Mouse (Mus musculus): ENCODE measurements around the gene Limch1. TPM values are rescaled to one million over a fixed set of nuclear protein-coding genes. Genes with fewer than 3 reads are reported as not detected.

The Limch1 gene
- total RNA-seq, 2 experiments from 2014 or later = 127 to 140 TPM

DNA sequence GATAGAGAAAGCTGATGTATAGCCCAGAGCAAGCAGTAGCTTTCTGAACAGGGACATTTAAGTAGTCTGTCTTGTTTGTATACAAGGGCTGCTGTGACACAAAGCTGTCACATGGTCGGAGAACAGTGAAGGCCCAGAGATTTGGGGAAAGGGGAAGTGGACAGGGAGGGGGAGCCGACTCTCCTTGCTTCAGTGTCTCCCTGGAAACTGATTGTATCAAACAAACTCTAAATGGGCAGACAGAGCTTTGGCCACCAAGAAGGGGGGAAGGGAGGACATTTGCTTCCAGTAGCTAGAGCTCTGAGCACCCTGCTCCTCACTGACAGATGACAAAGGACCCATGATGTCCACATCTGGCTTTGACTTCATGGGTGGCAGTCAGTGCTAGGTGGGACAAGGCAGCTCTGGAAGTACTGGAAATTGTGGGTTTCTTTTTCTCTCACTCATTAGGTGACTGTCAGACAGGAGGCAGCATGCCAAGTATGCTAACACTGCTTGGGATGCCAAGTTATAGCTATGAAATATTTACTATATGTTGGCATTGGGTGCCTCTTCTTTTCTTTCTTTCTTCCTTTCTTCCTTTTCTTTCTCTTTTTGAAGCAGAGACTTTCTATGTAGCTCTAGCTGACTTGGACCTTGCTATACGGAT lies 5.8 kb downstream of the Limch1 start:
- no peak for TF ChIP-seq CTCF (conservative IDR thresholded peaks at IDR 0.05)
- Histone ChIP-seq H3K27ac (peak overlapping the region; percentile 72), H3K4me3 (no peak overlapping the region)
- peak in 1 of 2 experiments; percentile 23 for DNase-seq (ENCODE audit: low spot score in 2 of 2)

DNA sequence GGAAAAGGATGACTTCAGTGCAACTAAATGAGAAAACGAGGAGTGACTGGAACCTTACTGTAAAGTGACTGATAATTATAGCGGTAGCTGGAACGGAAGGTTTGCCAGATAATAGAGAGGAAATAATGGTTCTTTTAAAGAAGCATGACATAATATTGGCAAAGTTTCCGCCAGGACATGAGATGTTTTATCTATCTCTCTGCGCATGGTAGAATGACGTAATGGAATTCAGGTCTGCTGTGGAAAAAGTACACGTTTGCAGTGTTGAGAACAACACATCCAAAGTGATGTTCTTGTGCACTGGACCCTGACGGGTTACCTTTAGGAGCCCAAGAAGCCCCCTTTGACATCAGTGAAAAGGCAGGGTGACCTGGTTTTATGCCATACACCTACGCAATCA lies 8.0 kb downstream of the Limch1 start:
- DNase-seq (ENCODE audit: low spot score in 2 of 2) = no peak
- Histone ChIP-seq H3K27ac (0 out of 2 replicates have a peak overlapping the region, but pooled peaks have one; percentile 12), H3K4me3 (no peak overlapping the region)
- no peak for TF ChIP-seq CTCF (conservative IDR thresholded peaks at IDR 0.05)

DNA sequence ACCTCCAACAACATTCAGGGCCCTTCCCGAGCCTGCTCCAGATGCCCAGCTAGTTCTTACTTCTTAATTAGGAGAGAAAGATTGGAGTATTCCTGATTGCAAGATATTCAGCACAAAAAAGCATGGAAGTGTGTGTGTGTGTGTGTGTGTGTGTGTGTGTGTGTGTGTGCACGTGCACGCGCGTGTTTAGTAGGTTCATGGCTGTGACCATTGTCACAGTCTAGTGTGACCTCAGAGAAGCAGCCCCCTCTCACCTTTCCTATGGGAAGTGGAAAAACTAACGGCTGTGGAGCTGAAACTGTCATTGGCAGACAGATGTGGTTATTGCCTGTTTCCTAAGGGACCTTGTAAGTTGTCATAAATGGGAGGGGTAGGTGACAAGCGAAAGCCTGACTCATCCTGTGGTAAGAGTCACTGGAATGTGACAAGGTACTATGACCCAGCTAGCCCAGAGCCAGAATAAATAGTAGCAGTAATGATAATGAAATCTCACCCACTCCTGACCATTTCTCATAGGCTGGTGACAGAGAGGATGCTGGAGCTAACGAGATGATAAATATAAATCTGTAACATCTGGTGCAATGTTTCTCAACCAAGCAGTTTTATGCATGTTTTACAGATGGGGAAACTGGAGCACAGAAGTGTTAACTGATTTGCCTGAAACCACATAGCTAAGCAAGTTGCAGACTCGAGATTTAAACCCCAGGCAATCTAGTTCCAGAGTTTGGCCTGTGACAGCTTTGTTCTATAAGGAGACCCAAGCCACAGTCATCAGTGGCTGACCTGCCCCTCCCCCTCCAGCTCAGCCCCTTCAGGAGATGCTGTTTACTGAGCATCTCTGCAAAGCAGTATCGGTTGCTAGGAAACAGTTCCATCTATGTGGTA lies 11.4 kb downstream of the Limch1 start:
- Histone ChIP-seq H3K4me3 (no peak overlapping the region), H3K27ac (peak overlapping the region; percentile 60; the same call in 1 of the 2 replicates)
- no peak for TF ChIP-seq CTCF (conservative IDR thresholded peaks at IDR 0.05)
- no peak for DNase-seq (ENCODE audit: low spot score in 2 of 2)

GRCm38 (mm10) chr5:66757706-66758237 lies 12.1 kb downstream of the Limch1 start:
- H3K4me3 ChIP-seq = no peak overlapping the region
- no peak for DNase-seq (ENCODE audit: low spot score in 2 of 2)
- no peak for TF ChIP-seq CTCF (conservative IDR thresholded peaks at IDR 0.05)
- H3K27ac ChIP-seq = peak overlapping the region; percentile 60; the same call in 1 of the 2 replicates

- DNase-seq (ENCODE audit: low spot score in 2 of 2) = no peak
- no peak for TF ChIP-seq CTCF (conservative IDR thresholded peaks at IDR 0.05)
- peak overlapping the region; percentile 14; the same call in 1 of the 2 replicates for H3K27ac ChIP-seq
Observed at GRCm38 (mm10) chr5:66759354-66759753, 13.7 kb downstream of the Limch1 start.

GRCm38 (mm10) chr5:66760747-66761146 lies 15.1 kb downstream of the Limch1 start:
- no peak for DNase-seq (ENCODE audit: low spot score in 2 of 2)
- Histone ChIP-seq H3K27ac (peak overlapping the region; percentile 19; the same call in 1 of the 2 replicates), H3K4me3 (no peak overlapping the region)
- no peak for TF ChIP-seq CTCF (conservative IDR thresholded peaks at IDR 0.05)

More at GRCm38 (mm10) chr5:66759354-66759753, 13.7 kb downstream of the Limch1 start:
- H3K4me3 ChIP-seq = no peak overlapping the region

DNA sequence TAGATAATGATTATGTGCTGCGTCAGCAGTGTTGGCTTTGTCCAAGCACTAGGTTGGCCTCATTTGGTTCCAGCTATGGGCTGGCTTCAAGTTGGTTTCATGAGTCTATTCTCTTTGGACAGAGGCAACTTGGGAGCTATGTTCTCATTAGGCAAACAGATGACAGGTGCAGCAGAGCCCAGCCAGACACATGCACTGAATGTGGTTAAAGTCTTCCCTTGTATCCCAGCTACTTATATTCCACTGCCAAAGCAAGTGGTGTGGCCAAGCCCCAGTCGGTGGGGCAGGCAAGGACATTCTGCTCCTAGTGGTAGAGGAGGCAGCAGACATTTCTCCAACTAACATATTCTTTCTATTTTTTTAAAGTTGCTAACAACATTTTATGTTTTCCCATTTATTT lies 16.4 kb downstream of the Limch1 start:
- peak; percentile 47 for TF ChIP-seq CTCF (conservative IDR thresholded peaks at IDR 0.05)
- no peak overlapping the region for H3K4me3 ChIP-seq
- no peak for DNase-seq (ENCODE audit: low spot score in 2 of 2)
- peak overlapping the region; percentile 29; the same call in 1 of the 2 replicates for H3K27ac ChIP-seq

GRCm38 (mm10) chr5:66764129-66764528 lies 18.5 kb downstream of the Limch1 start:
- H3K27ac ChIP-seq = no peak overlapping the region
- DNase-seq (ENCODE audit: low spot score in 2 of 2) = no peak
- TF ChIP-seq CTCF (conservative IDR thresholded peaks at IDR 0.05) = no peak
- no peak overlapping the region for H3K4me3 ChIP-seq

GRCm38 (mm10) chr5:66765911-66766310 lies 20.3 kb downstream of the Limch1 start:
- Histone ChIP-seq H3K4me3 (no peak overlapping the region), H3K27ac (no peak overlapping the region)
- DNase-seq (ENCODE audit: low spot score in 2 of 2) = no peak
- no peak for TF ChIP-seq CTCF (conservative IDR thresholded peaks at IDR 0.05)

DNA sequence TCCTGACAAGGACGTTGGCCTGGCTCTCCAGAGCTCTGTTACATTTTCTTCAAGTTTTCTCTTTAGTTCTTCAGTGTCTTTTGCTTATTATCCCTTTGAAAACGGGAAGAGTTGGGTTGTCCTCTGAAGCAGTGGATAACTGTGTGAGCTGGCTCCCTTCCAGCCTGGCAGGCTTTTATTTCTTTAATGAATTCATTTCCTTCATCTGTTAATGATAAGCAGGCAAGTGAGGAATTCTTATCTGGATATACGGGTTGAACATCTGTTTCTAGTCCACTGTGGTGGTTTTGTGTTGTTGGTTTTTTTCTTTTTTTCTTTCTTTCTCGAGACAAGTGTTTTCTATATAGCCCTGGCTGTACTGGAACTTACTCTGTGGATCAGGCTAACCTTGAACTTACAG lies 22.4 kb downstream of the Limch1 start:
- Histone ChIP-seq H3K27ac (no peak overlapping the region), H3K4me3 (no peak overlapping the region)
- no peak for DNase-seq (ENCODE audit: low spot score in 2 of 2)
- no peak for TF ChIP-seq CTCF (conservative IDR thresholded peaks at IDR 0.05)

DNA sequence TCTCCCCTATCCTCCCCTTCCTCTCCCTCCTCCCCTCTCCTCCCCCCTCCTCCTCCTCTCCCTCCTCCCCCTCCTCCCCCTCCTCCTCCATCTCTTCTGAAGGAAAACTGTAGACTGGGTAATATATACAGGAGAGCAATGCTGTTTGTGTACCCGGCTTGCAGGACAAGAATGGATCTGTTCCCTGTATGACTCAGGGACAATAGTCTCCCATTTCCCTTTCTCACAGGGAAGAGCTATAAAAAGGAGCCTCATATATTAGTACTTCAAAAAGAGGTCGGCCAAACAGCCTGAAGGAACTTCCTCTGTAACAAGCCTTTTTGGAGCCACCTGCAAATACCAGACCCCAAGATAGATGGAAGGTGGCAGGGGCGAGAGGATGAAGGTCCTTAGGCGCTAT lies 23.4 kb downstream of the Limch1 start:
- Histone ChIP-seq H3K27ac (no peak overlapping the region), H3K4me3 (no peak overlapping the region)
- no peak for TF ChIP-seq CTCF (conservative IDR thresholded peaks at IDR 0.05)
- no peak for DNase-seq (ENCODE audit: low spot score in 2 of 2)

- H3K27ac ChIP-seq = no peak overlapping the region
- DNase-seq (ENCODE audit: low spot score in 2 of 2) = no peak
- no peak for TF ChIP-seq CTCF (conservative IDR thresholded peaks at IDR 0.05)
- H3K4me3 ChIP-seq = no peak overlapping the region
Observed at GRCm38 (mm10) chr5:66769558-66769957, 23.9 kb downstream of the Limch1 start.
